Mouse (Mus musculus) intestine, embryonic 15.5 days (tissue): ENCODE results near the gene Pms1. TPM values are rescaled to one million over a fixed set of nuclear protein-coding genes. Genes with fewer than 3 reads are reported as not detected.
"Not testable (repeated sequence)": the region's sequence is repeated elsewhere in the genome, so short reads cannot be mapped to it uniquely, and the experiment has no call there.

ENCODE experiments used
- ATAC-seq: fragments of 200-750 bp; cut with Nextera tagmentation; 2 replicates; pipeline ENCODE4 v1.8.0; 2017; ENCODE audit warnings: moderate TSS enrichment, moderate library complexity
- H3K27ac ChIP-seq: fragments of 300-500 bp; sonication (generic); 2 replicates; pipeline ENCODE4 v1.5.1; 2015; ENCODE audit warnings: mild to moderate bottlenecking, inconsistent platforms
- H3K27me3 ChIP-seq: fragments of 300-500 bp; sonication (generic); replicated peaks from 2 replicates; pipeline ENCODE4 v1.6.1; 2015; ENCODE audit warnings: inconsistent platforms
- H3K36me3 ChIP-seq: fragments of 300-500 bp; sonication (generic); 2 replicates; pipeline ENCODE4 v1.6.1; 2015; ENCODE audit warnings: inconsistent platforms
- H3K4me1 ChIP-seq: fragments of 300-500 bp; sonication (generic); replicated peaks from 2 replicates; pipeline ENCODE4 v1.6.1; 2015; ENCODE audit warnings: inconsistent platforms
- H3K4me2 ChIP-seq: fragments of 300-500 bp; sonication (generic); replicated peaks from 2 replicates; pipeline ENCODE4 v1.6.1; 2015; ENCODE audit warnings: mild to moderate bottlenecking, inconsistent platforms
- H3K4me3 ChIP-seq: fragments of 300-500 bp; sonication (generic); replicated peaks from 2 replicates; pipeline ENCODE4 v1.5.1; 2015; ENCODE audit warnings: inconsistent platforms
- H3K9ac ChIP-seq: fragments of 300-500 bp; sonication (generic); 2 replicates; pipeline ENCODE4 v1.6.1; 2015; ENCODE audit warnings: inconsistent platforms
- H3K9me3 ChIP-seq: fragments of 300-500 bp; sonication (generic); 2 replicates; pipeline ENCODE4 v1.6.1; 2016; ENCODE audit warnings: inconsistent platforms
- whole genome bisulfite sequencing: fragments of 180-500 bp; shearing (Covaris S2); methylation state at CpG from one replicate; pipeline ENCODE4 v1.1.7; 2015; 5-methylcytosine and 5-hydroxymethylcytosine counted together
- polyA plus RNA-seq: library from polyadenylated mRNA; unstranded; fragments of >200 nt; fragmentation: Nextera tagmentation; extraction: Ambion mirVana; gene quantifications from 2 replicates; pipeline ENCODE4 v1.2.1, GENCODE M21; 2015

Gene Pms1
- 11.6 and 16.0 TPM in 2 replicates for polyA plus RNA-seq

DNA sequence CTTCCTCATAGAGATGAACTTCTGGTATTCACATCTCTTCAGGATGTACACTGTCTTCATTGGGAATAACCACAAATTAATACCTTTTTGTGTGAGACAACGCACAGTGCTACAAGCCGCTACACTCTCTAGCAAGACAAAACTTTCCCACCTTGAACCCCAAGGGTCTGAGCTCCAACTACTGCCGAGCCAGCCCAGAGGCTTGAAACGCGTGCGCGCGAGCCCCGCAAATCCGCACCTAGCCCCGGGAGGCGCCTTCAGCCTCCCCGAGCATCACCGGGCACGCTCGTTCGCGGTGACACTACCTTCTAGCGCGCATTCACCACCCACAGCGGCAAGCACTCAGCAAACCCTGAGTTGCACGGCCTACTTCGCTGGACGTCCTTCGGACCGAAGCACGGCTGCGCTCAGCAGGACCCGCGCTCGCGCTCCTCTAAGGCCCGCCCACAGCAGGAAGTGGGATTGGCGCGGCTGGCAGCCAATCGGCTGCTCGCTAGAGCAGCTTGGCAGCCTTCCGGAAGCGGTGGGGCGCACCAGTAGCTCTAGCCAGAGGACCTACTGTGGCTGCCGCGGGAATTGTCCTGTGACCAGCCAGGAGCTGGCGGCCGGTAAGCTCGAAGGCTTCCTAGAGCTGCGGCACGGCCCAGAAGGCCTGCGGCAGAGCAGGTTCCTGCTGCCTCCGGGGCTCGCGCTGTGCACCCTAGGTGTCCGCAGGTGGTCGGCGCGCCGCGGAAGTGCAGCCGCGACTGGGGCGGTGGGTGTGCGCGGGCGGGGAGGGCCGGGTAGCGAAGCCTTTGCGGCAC lies at the start of gene Pms1, which contains the start of the genes Ormdl1 and Gm28778:
Gene Pms1 (minus strand): TSS at position 438 of the 803 bp plus-strand sequence.
Gene Ormdl1 (plus strand): TSS at position 515 of the 803 bp plus-strand sequence.
Gene Gm28778 (plus strand): TSS at position 531 of the 803 bp plus-strand sequence.
- no peaks in the 10 kb centered on the region for H3K27me3 ChIP-seq
- ATAC-seq, result peak; percentile 100
- H3K4me2 ChIP-seq, result peak within 1 kb of the TSS; percentile 73
- under 1% methylated on average over 64 of the region's 66 CpGs for WGBS
- H3K9ac ChIP-seq, result peak within 1 kb of the TSS; percentile 92
- no peaks in the 10 kb centered on the region for H3K4me1 ChIP-seq
- H3K27ac ChIP-seq, result peak within 1 kb of the TSS; percentile 94
- H3K36me3 ChIP-seq, result no peaks in the 10 kb centered on the region
- H3K4me3 ChIP-seq, result peak within 1 kb of the TSS; percentile 86
- no peaks in the 10 kb centered on the region for H3K9me3 ChIP-seq

- no peak for ATAC-seq
- no peaks in the 10 kb centered on the region for H3K9me3 ChIP-seq
These were observed 44.3 kb upstream of the Pms1 start for GRCm38 (mm10) chr1:53341071-53341470.

GRCm38 (mm10) chr1:53337403-53337802 lies 40.6 kb upstream of the Pms1 start:
- H3K4me2 ChIP-seq, H3K9ac ChIP-seq, H3K27ac ChIP-seq, H3K4me3 ChIP-seq, H3K9me3 ChIP-seq, ATAC-seq, H3K4me1 ChIP-seq, H3K36me3 ChIP-seq, H3K27me3 ChIP-seq: not testable (repeated sequence)
- WGBS, result 64% methylated on average over 2 of the region's 2 CpGs

More at GRCm38 (mm10) chr1:53341071-53341470, 44.3 kb upstream of the Pms1 start:
- no peak overlapping the region for H3K4me2 ChIP-seq
- H3K4me1 ChIP-seq, result no peaks in the 10 kb centered on the region
- H3K4me3 ChIP-seq, result no peak overlapping the region
- no peak overlapping the region for H3K27ac ChIP-seq
- no peaks in the 10 kb centered on the region for H3K27me3 ChIP-seq
- H3K36me3 ChIP-seq, result peaks cover 16% of the 10 kb centered on the region
- 95% methylated on average over 2 of the region's 2 CpGs for WGBS
- no peak overlapping the region for H3K9ac ChIP-seq

GRCm38 (mm10) chr1:53335465-53335864 lies 38.6 kb upstream of the Pms1 start:
- Histone ChIP-seq H3K27me3 (no peaks in the 10 kb centered on the region), H3K27ac (no peak overlapping the region), H3K36me3 (no peaks in the 10 kb centered on the region), H3K4me1 (no peaks in the 10 kb centered on the region), H3K9me3 (no peaks in the 10 kb centered on the region), H3K9ac (no peak overlapping the region), H3K4me2 (no peak overlapping the region), H3K4me3 (no peak overlapping the region)
- no peak for ATAC-seq

DNA sequence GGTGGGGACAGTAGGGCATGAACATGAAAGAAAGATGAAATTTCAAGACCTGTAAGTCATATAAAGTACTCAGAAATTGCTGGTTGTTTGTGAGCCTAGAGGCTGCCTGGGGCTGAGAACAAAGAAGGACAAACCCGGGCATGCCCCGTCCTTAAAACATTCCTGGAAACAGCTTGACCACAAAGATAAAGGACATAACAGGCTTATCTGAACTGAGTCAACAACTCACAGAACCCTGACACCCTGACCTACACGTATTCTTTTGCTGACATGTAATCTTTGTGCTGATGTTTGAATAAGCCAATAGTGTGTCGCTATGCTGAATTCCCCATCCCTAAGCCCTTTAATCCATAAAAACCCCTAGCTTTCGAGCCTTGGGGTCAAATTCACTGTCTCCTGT lies 36.7 kb upstream of the Pms1 start:
- ATAC-seq, H3K9ac ChIP-seq, H3K4me3 ChIP-seq, H3K4me1 ChIP-seq, H3K36me3 ChIP-seq, H3K4me2 ChIP-seq, H3K9me3 ChIP-seq, H3K27me3 ChIP-seq, H3K27ac ChIP-seq: not testable (repeated sequence)
- 63% methylated on average over 5 of the region's 5 CpGs for WGBS

- ATAC-seq, result peak; percentile 55; the same call in 1 of the 2 replicates
- H3K36me3 ChIP-seq, result 0 out of 2 replicates have a peak, but pooled peaks cover 2% of the 10 kb centered on the region
- no peaks in the 10 kb centered on the region for H3K4me1 ChIP-seq
- H3K4me2 ChIP-seq, result no peak overlapping the region
- no peak overlapping the region for H3K27ac ChIP-seq
- H3K4me3 ChIP-seq, result no peak overlapping the region
- no peaks in the 10 kb centered on the region for H3K27me3 ChIP-seq
- H3K9me3 ChIP-seq, result no peaks in the 10 kb centered on the region
- WGBS, result 83% methylated on average over 5 of the region's 5 CpGs
- H3K9ac ChIP-seq, result no peak overlapping the region
These were observed 28.1 kb upstream of the Pms1 start for GRCm38 (mm10) chr1:53324827-53325494.

GRCm38 (mm10) chr1:53324277-53324676 lies 27.5 kb upstream of the Pms1 start:
- ATAC-seq, result peak; percentile 66
- 77% methylated on average over 1 of the region's 1 CpGs for WGBS
- Histone ChIP-seq H3K9me3 (no peaks in the 10 kb centered on the region), H3K36me3 (0 out of 2 replicates have a peak, but pooled peaks cover 2% of the 10 kb centered on the region), H3K9ac (no peak overlapping the region), H3K4me1 (no peaks in the 10 kb centered on the region), H3K27me3 (no peaks in the 10 kb centered on the region), H3K4me3 (no peak overlapping the region), H3K27ac (no peak overlapping the region), H3K4me2 (no peak overlapping the region)

DNA sequence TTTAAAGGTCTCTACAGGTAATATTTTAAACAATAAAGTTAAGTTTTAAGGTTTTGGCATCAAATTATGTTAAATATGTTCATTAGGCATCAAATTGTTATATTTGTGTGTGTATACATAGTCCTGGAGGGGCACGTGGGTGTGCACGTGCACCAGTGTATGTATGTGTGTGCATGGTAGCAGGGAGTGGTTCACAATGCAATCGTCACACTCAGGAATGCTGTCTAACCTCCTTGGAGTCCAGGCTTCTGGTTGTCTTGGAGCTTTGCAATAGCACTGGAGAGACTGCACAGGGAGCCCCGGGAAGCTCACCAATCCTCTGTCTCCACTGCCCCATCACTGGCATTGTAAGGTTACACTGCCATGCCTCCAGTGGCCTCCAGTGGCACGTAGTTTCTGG lies 26.4 kb upstream of the Pms1 start:
- no peaks in the 10 kb centered on the region for H3K27me3 ChIP-seq
- 78% methylated on average over 5 of the region's 5 CpGs for WGBS
- no peaks in the 10 kb centered on the region for H3K9me3 ChIP-seq
- no peak overlapping the region for H3K9ac ChIP-seq
- H3K27ac ChIP-seq, result no peak overlapping the region
- ATAC-seq, result peak; percentile 76; the same call in 1 of the 2 replicates
- 0 out of 2 replicates have a peak, but pooled peaks cover 2% of the 10 kb centered on the region for H3K36me3 ChIP-seq
- no peak overlapping the region for H3K4me3 ChIP-seq
- H3K4me1 ChIP-seq, result no peaks in the 10 kb centered on the region
- H3K4me2 ChIP-seq, result no peak overlapping the region

DNA sequence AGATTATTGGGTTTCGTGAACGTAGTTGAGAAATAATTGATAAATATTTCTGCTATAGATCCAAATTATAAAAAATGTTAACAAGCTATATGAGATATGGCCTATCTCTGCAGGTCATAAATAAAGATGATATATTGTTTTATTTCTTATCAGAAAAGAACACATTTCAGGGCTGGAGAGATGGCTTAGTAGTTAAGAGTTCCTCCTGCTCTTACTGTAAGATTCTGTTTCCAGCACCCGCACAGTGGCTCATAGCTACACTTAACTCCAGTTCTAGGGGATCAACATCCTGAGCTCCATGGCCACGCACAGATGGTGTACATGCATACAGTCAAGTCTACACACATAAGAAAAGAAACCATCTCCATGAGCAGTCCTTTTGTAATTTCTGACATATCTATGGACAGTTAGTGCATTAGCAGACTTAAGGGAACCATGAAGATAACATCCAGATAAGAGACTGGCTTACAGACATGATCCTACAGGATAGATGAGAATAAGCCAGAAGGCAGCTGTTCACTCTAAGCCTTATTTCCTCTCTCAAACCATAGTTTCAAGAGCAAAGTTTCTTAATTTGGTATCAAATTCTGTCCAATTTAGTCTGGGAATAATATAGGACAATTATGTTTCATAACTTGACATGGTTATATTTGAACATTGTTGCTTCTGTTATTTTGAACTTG lies 25.0 kb upstream of the Pms1 start:
- Histone ChIP-seq H3K27ac (no peak overlapping the region), H3K36me3 (0 out of 2 replicates have a peak, but pooled peaks cover 2% of the 10 kb centered on the region), H3K4me3 (no peak overlapping the region), H3K9me3 (no peaks in the 10 kb centered on the region), H3K4me1 (no peaks in the 10 kb centered on the region), H3K9ac (no peak overlapping the region), H3K4me2 (no peak overlapping the region), H3K27me3 (no peaks in the 10 kb centered on the region)
- ATAC-seq, result no peak
- 91% methylated on average over 4 of the region's 4 CpGs for WGBS

DNA sequence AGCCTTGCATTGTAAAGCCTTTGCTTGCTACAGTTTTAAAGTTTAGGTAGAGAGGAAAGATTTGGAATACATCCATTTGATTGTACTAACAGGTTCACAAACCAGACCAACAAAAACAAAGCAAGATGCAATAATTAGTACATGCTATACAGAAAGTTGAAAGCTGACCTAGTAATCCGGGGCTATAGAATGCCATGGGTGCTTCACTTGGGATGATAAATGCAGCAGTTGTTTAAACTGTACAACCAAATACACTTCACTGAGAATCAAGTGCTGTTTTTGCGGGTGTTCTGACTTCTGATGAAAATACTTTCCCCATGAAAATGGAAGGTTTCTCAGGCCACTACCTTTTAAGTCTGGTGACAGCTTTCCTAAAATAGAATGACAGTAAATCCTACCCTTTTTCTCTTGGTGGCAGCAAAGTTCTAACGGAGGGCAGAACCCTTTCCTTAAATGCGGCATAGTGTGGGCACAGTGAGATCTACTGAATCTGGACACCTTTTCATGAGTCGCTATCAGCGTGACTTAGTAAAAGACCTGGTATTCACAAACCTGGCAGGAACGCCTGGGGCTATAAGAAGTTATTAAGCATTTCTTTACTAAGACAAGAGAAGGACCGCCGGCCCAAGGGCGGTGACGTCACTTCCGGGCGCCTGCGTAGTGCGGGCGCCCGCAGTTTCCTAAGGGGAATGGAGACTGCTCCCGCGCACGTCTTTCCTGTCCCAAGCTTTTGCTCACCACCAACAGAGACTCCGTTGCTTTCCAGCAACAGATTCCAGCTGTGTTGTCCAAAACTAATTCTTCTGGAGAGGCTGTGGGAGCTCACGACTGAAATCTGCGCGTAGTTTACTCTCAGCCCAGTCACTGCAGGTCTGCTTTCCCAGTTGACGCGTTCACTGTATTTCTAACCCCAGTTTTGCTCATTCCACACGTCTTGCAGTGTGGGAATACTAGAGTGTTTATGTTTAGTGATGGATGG lies 16.5 kb upstream of the Pms1 start, which contains the start of gene Osgepl1:
Gene Osgepl1 (plus strand): TSS at position 636 of the 979 bp plus-strand sequence.
- Histone ChIP-seq H3K4me2 (peak within 1 kb of the TSS; percentile 68), H3K9ac (peak within 1 kb of the TSS; percentile 54), H3K27ac (peak within 1 kb of the TSS; percentile 78), H3K36me3 (no peaks in the 10 kb centered on the region), H3K4me3 (peak within 1 kb of the TSS; percentile 47), H3K27me3 (no peaks in the 10 kb centered on the region), H3K4me1 (no peaks in the 10 kb centered on the region), H3K9me3 (no peaks in the 10 kb centered on the region)
- ATAC-seq, result peak; percentile 99
- whole genome bisulfite sequencing, result 2% methylated on average over 27 of the region's 27 CpGs

- no peaks in the 10 kb centered on the region for H3K36me3 ChIP-seq
- ATAC-seq, result no peak
These were observed 3.7 kb upstream of the Pms1 start for GRCm38 (mm10) chr1:53300506-53300905.

More at GRCm38 (mm10) chr1:53300506-53300905, 3.7 kb upstream of the Pms1 start:
- H3K9me3 ChIP-seq, result no peaks in the 10 kb centered on the region
- H3K4me1 ChIP-seq, result no peaks in the 10 kb centered on the region
- H3K9ac ChIP-seq, result no peak overlapping the region
- 92% methylated on average over 4 of the region's 4 CpGs for WGBS
- no peaks in the 10 kb centered on the region for H3K27me3 ChIP-seq
- H3K27ac ChIP-seq, result no peak overlapping the region
- no peak overlapping the region for H3K4me3 ChIP-seq
- H3K4me2 ChIP-seq, result no peak overlapping the region
